Mouse (Mus musculus): ENCODE measurements around the gene Cpt2. TPM values are rescaled to one million over a fixed set of nuclear protein-coding genes. Genes with fewer than 3 reads are reported as not detected.

The Cpt2 gene
- polyA plus RNA-seq (2015; fragmentation: Nextera tagmentation; extraction: Ambion mirVana), result 78.4 and 81.2 TPM in 2 replicates

- Histone ChIP-seq H3K27me3 (ENCODE audit: control insufficient read depth, insufficient read depth, low read length) (no peaks in the 10 kb centered on the region), H3K9me3 (ENCODE audit: control insufficient read depth, low read length) (no peaks in the 10 kb centered on the region), H3K4me3 (ENCODE audit: low read depth, low read length) (peak within 1 kb of the TSS; percentile 87), H3K4me2 (replicated peaks; ENCODE audit: low read depth) (peak within 1 kb of the TSS; percentile 78), H3K9ac (ENCODE audit: low read length) (peak within 1 kb of the TSS; percentile 96), H3K36me3 (ENCODE audit: control insufficient read depth, insufficient read depth, low read length) (no peaks in the 10 kb centered on the region), H3K4me1 (replicated peaks; ENCODE audit: control insufficient read depth, insufficient read depth) (0 out of 2 replicates have a peak, but pooled peaks cover 6% of the 10 kb centered on the region), H3K27ac (replicated peaks) (peak within 1 kb of the TSS; percentile 95)
- WGBS, result under 1% methylated on average over 38 of the region's 38 CpGs
- TF ChIP-seq EP300 (optimal IDR thresholded peaks at IDR 0.05), result no peak
- TF ChIP-seq CTCF (IDR thresholded peaks at IDR 0.05; ENCODE audit: low read depth), result peak; percentile 70
- DNase-seq (ENCODE audit: low spot score), result peak; percentile 98
- peak; percentile 96 for ATAC-seq (ENCODE audit: low FRiP score, low TSS enrichment)
Measured at GRCm38 (mm10) chr4:107923145-107923802, at the start of gene Cpt2. Gene Cpt2 (minus strand): TSS chr4:107923610.

- 94% methylated on average over 1 of the region's 1 CpGs for WGBS
- Histone ChIP-seq H3K9ac (ENCODE audit: low read length) (no peak overlapping the region), H3K27me3 (ENCODE audit: control insufficient read depth, insufficient read depth, low read length) (no peaks in the 10 kb centered on the region), H3K27ac (replicated peaks) (no peak overlapping the region), H3K4me1 (replicated peaks; ENCODE audit: control insufficient read depth, insufficient read depth) (no peaks in the 10 kb centered on the region), H3K4me2 (replicated peaks; ENCODE audit: low read depth) (no peak overlapping the region), H3K36me3 (ENCODE audit: control insufficient read depth, insufficient read depth, low read length) (no peaks in the 10 kb centered on the region), H3K4me3 (ENCODE audit: low read depth, low read length) (no peak overlapping the region), H3K9me3 (ENCODE audit: control insufficient read depth, low read length) (no peaks in the 10 kb centered on the region)
- DNase-seq (ENCODE audit: low spot score) (no peak), ATAC-seq (ENCODE audit: low FRiP score, low TSS enrichment) (no peak)
- TF ChIP-seq EP300 (optimal IDR thresholded peaks at IDR 0.05), result no peak
- no peak for TF ChIP-seq CTCF (IDR thresholded peaks at IDR 0.05; ENCODE audit: low read depth)
Measured at GRCm38 (mm10) chr4:107971162-107971561, 47.8 kb upstream of the Cpt2 start.

GRCm38 (mm10) chr4:107969781-107970180 is 46.4 kb upstream of the Cpt2 start:
- no peak overlapping the region for H3K9ac ChIP-seq (ENCODE audit: low read length)
- DNase-seq (ENCODE audit: low spot score) (no peak), ATAC-seq (ENCODE audit: low FRiP score, low TSS enrichment) (no peak)
- TF ChIP-seq EP300 (optimal IDR thresholded peaks at IDR 0.05) (no peak), CTCF (IDR thresholded peaks at IDR 0.05; ENCODE audit: low read depth) (no peak)
- H3K4me2 ChIP-seq (replicated peaks; ENCODE audit: low read depth), result no peak overlapping the region
- H3K4me3 ChIP-seq (ENCODE audit: low read depth, low read length), result no peak overlapping the region
- H3K4me1 ChIP-seq (replicated peaks; ENCODE audit: control insufficient read depth, insufficient read depth), result no peaks in the 10 kb centered on the region
- no peaks in the 10 kb centered on the region for H3K36me3 ChIP-seq (ENCODE audit: control insufficient read depth, insufficient read depth, low read length)
- no peak overlapping the region for H3K27ac ChIP-seq (replicated peaks)
- H3K9me3 ChIP-seq (ENCODE audit: control insufficient read depth, low read length), result no peaks in the 10 kb centered on the region
- H3K27me3 ChIP-seq (ENCODE audit: control insufficient read depth, insufficient read depth, low read length), result no peaks in the 10 kb centered on the region

GRCm38 (mm10) chr4:107967966-107968682 is 44.7 kb upstream of the Cpt2 start, which contains the start of gene Slc1a7:
Gene Slc1a7 (plus strand): TSS chr4:107968332.
- TF ChIP-seq EP300 (optimal IDR thresholded peaks at IDR 0.05) (no peak), CTCF (IDR thresholded peaks at IDR 0.05; ENCODE audit: low read depth) (no peak)
- no peaks in the 10 kb centered on the region for H3K4me1 ChIP-seq (replicated peaks; ENCODE audit: control insufficient read depth, insufficient read depth)
- ATAC-seq (ENCODE audit: low FRiP score, low TSS enrichment) (no peak), DNase-seq (ENCODE audit: low spot score) (no peak)
- no peaks in the 10 kb centered on the region for H3K27me3 ChIP-seq (ENCODE audit: control insufficient read depth, insufficient read depth, low read length)
- no peak within 1 kb of the TSS for H3K9ac ChIP-seq (ENCODE audit: low read length)
- WGBS, result 72% methylated on average over 16 of the region's 16 CpGs
- no peak within 1 kb of the TSS for H3K4me3 ChIP-seq (ENCODE audit: low read depth, low read length)
- no peaks in the 10 kb centered on the region for H3K36me3 ChIP-seq (ENCODE audit: control insufficient read depth, insufficient read depth, low read length)
- no peak within 1 kb of the TSS for H3K27ac ChIP-seq (replicated peaks)
- H3K9me3 ChIP-seq (ENCODE audit: control insufficient read depth, low read length), result no peaks in the 10 kb centered on the region
- no peak within 1 kb of the TSS for H3K4me2 ChIP-seq (replicated peaks; ENCODE audit: low read depth)

GRCm38 (mm10) chr4:107966416-107967109 is 43.2 kb upstream of the Cpt2 start:
- Histone ChIP-seq H3K9me3 (ENCODE audit: control insufficient read depth, low read length) (no peaks in the 10 kb centered on the region), H3K36me3 (ENCODE audit: control insufficient read depth, insufficient read depth, low read length) (no peaks in the 10 kb centered on the region), H3K27ac (replicated peaks) (no peak overlapping the region), H3K4me1 (replicated peaks; ENCODE audit: control insufficient read depth, insufficient read depth) (no peaks in the 10 kb centered on the region), H3K4me2 (replicated peaks; ENCODE audit: low read depth) (no peak overlapping the region), H3K9ac (ENCODE audit: low read length) (no peak overlapping the region), H3K4me3 (ENCODE audit: low read depth, low read length) (no peak overlapping the region), H3K27me3 (ENCODE audit: control insufficient read depth, insufficient read depth, low read length) (no peaks in the 10 kb centered on the region)
- ATAC-seq (ENCODE audit: low FRiP score, low TSS enrichment), result no peak
- TF ChIP-seq EP300 (optimal IDR thresholded peaks at IDR 0.05) (no peak), CTCF (IDR thresholded peaks at IDR 0.05; ENCODE audit: low read depth) (no peak)
- no peak for DNase-seq (ENCODE audit: low spot score)
- WGBS, result 48% methylated on average over 5 of the region's 5 CpGs
